Mouse (Mus musculus): ENCODE measurements at regions not wholly inside any gene's neighbourhood (a gene's known extent, or its start where the extent isn't known, plus 50 kb on each side); places are given as distances from the start of the nearest gene placed in this dataset.

GRCm38 (mm10) chr11:22601977-22602376 is 90.1 kb downstream of the Tmem17 start:
- TF ChIP-seq POLR2A (IDR thresholded peaks at IDR 0.05; ENCODE audit: low read depth, low read length) (no peak), CTCF (IDR thresholded peaks at IDR 0.05; ENCODE audit: extremely low read depth, insufficient read depth, insufficient read length, insufficient replicate concordance) (no peak)

Measured in spleen, adult 2 months (tissue).